Mouse (Mus musculus) left cerebral cortex, adult 2 months (tissue): ENCODE data around the gene Tstd3. TPM values are rescaled to one million over a fixed set of nuclear protein-coding genes. Genes with fewer than 3 reads are reported as not detected.
A peak's percentile ranks its signal among the peaks of the same experiment; 100 is the strongest.

Source experiments
- DNase-seq, 2 experiments: peaks; one replicate each; pipeline ENCODE4 v3.0.0; 2021 to 2022; ENCODE audit warnings: low spot score in 2 of 2, mixed read lengths in 1 of 2; ENCODE audit errors: extremely low spot score in 1 of 2
- H3K27ac ChIP-seq: fragments of 200-600 bp; 2 replicates; pipeline ENCODE4 v1.8.1; 2022
- H3K4me3 ChIP-seq: fragments of 200-600 bp; 2 replicates; pipeline ENCODE4 v1.8.1; 2022
- CTCF ChIP-seq: fragments of 200-600 bp; IDR thresholded peaks from 2 replicates; pipeline ENCODE4 v1.8.1; 2022; ENCODE audit warnings: antibody characterized with exemption, mild to moderate bottlenecking, moderate library complexity
- intact Hi-C: fragments of 180-260 bp; cut with DNase I; formaldehyde crosslinking; loops from one replicate; pipeline ENCODE4 v1.15.1; 2025
- total RNA-seq, 2 experiments: library from RNA; stranded (reverse); gene quantifications; 2 replicates each; pipeline ENCODE4 v1.2.3; 2021

Gene Tstd3
- total RNA-seq, 2 experiments from 2014 or later, result 22.8 to 24.8 TPM

- TF ChIP-seq CTCF, result no peak
- Histone ChIP-seq H3K27ac (peak within 1 kb of the TSS; percentile 85), H3K4me3 (peak within 1 kb of the TSS; percentile 82)
- intact Hi-C loops, result loop anchor here (2.0 to 5.0 kb wide), 2 partner anchors 39 to 85 kb away; partner anchors contain the start of genes Tstd3 and Usp45
- peak; percentile 92 to 94 for DNase-seq
Observed at GRCm38 (mm10) chr4:21727615-21728165, 39.3 kb downstream of the Tstd3 start, which contains the start of gene Ccnc. Ccnc (plus strand) TSS chr4:21727701.

- intact Hi-C loops, result loop anchor here (2.0 to 5.0 kb wide), 2 partner anchors 40 to 85 kb away; partner anchors contain the start of genes Tstd3 and Usp45
- peak; percentile 67 for TF ChIP-seq CTCF
- peak; percentile 17 to 25 for DNase-seq
- Histone ChIP-seq H3K4me3 (peak overlapping the region; percentile 82), H3K27ac (peak overlapping the region; percentile 85)
Observed at GRCm38 (mm10) chr4:21726912-21727614, 39.9 kb downstream of the Tstd3 start.

- DNase-seq, result no peak
- no peak for TF ChIP-seq CTCF
- no peak overlapping the region for H3K4me3 ChIP-seq
- intact Hi-C loops, result no loop called here
- no peak overlapping the region for H3K27ac ChIP-seq
Observed at GRCm38 (mm10) chr4:21722752-21723334, 44.2 kb downstream of the Tstd3 start.

- Histone ChIP-seq H3K4me3 (no peak overlapping the region), H3K27ac (no peak overlapping the region)
- intact Hi-C loops, result no loop called here
- TF ChIP-seq CTCF, result no peak
- peak in 1 of 2 experiments; percentile 19 for DNase-seq
Observed at GRCm38 (mm10) chr4:21712147-21712546, 54.9 kb downstream of the Tstd3 start.

Other genes with a start within 250 kb of the Tstd3 start
- not detected for gene Prdm13, start 81.2 kb downstream of the Tstd3 start, total RNA-seq
- 10 to 100 TPM; 31.7 to 35.2 TPM for gene Ccnc, start 39.5 kb downstream of the Tstd3 start, total RNA-seq
- gene Usp45, start 56 bp downstream of the Tstd3 start, total RNA-seq, result 10 to 100 TPM; 44.4 to 49.2 TPM
- gene Pnisr, start 80.4 kb upstream of the Tstd3 start, total RNA-seq, result 100 to 1,000 TPM; 217 to 223 TPM
- 10 to 100 TPM; 10.8 to 12.8 TPM for gene Coq3, start 112.5 kb upstream of the Tstd3 start, total RNA-seq
- gene Faxc, start 164.1 kb upstream of the Tstd3 start, total RNA-seq, result 10 to 100 TPM; 69.5 to 75.5 TPM